Mouse (Mus musculus) testis, adult 2 months (tissue): Measurements from ENCODE around the gene Trir.

Source experiments
- CTCF ChIP-seq: fragments of 200-500 bp; IDR thresholded peaks from 2 replicates; pipeline ENCODE4 v1.5.1; 2012; ENCODE audit warnings: low read depth, mild to moderate bottlenecking, inconsistent platforms, low read length, moderate library complexity; ENCODE audit not compliant: control insufficient read depth, insufficient read depth, insufficient replicate concordance
- POLR2A ChIP-seq: fragments of 200-500 bp; IDR thresholded peaks from 2 replicates; pipeline ENCODE4 v1.6.1; 2012; ENCODE audit warnings: low read depth, mild to moderate bottlenecking, inconsistent platforms, low read length, moderate library complexity; ENCODE audit not compliant: control insufficient read depth

DNA sequence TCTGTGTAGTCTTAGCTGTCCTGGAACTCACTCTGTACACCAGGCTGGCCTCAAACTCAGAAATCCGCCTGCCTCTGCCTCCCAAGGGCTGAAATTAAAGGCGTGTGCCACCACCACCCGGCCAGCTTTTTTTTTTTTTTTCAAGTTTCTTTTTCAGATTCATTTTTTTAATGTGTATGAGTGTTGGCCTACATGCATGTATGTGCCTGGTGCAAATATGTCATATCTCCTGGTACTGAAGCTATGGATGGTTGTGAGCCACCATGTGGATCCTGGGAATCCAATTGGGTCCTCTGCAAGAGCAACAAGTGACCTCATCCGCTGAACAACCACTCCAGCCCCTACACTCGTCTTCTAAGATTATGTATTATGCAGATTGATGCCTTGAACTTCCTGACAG, 39.2 kb upstream of the Trir start:
- TF ChIP-seq CTCF (no peak), POLR2A (no peak)
